Mouse (Mus musculus) heart, postnatal 0 days (tissue): ENCODE results near the gene Tm4sf1. TPM values are rescaled to one million over a fixed set of nuclear protein-coding genes. Genes with fewer than 3 reads are reported as not detected.

Source experiments
- ATAC-seq: fragments of 200-750 bp; cut with Nextera tagmentation; 2 replicates; pipeline ENCODE4 v1.8.0; 2017; ENCODE audit warnings: low read depth, moderate number of reproducible peaks, moderate library complexity; ENCODE audit not compliant: insufficient read depth
- DNase-seq: peaks from one replicate; pipeline ENCODE4 v3.0.0-alpha.2; 2016; ENCODE audit warnings: low spot score
- H3K27ac ChIP-seq: fragments of 300-500 bp; sonication (generic); 2 replicates; pipeline ENCODE4 v1.5.1; 2014; ENCODE audit warnings: low read depth, mild to moderate bottlenecking
- H3K27me3 ChIP-seq: fragments of 300-500 bp; sonication (generic); 2 replicates; pipeline ENCODE4 v1.6.1; 2014; ENCODE audit warnings: low read length, mixed read lengths; ENCODE audit not compliant: control insufficient read depth, insufficient read depth
- H3K36me3 ChIP-seq: fragments of 300-500 bp; sonication (generic); replicated peaks from 2 replicates; pipeline ENCODE4 v1.6.1; 2014; ENCODE audit warnings: low read length, mixed read lengths; ENCODE audit not compliant: control insufficient read depth, insufficient read depth
- H3K4me1 ChIP-seq: fragments of 300-500 bp; sonication (generic); 2 replicates; pipeline ENCODE4 v1.6.1; 2014; ENCODE audit warnings: antibody characterized with exemption; ENCODE audit not compliant: control insufficient read depth, insufficient read depth
- H3K4me2 ChIP-seq: fragments of 300-500 bp; sonication (generic); 2 replicates; pipeline ENCODE4 v1.6.1; 2014; ENCODE audit warnings: low read depth, mild to moderate bottlenecking, low read length, moderate library complexity
- H3K4me3 ChIP-seq: fragments of 300-500 bp; sonication (generic); 2 replicates; pipeline ENCODE4 v1.5.1; 2014; ENCODE audit warnings: low read depth, low read length
- H3K9ac ChIP-seq: fragments of 300-500 bp; sonication (generic); replicated peaks from 2 replicates; pipeline ENCODE4 v1.6.1; 2014; ENCODE audit warnings: low read depth, low read length, mixed read lengths
- H3K9me3 ChIP-seq: fragments of 300-500 bp; sonication (generic); replicated peaks from 2 replicates; pipeline ENCODE4 v1.6.1; 2016; ENCODE audit warnings: low read length; ENCODE audit not compliant: control insufficient read depth
- CTCF ChIP-seq: IDR thresholded peaks from 2 replicates; pipeline ENCODE4 v1.5.1; 2016; ENCODE audit warnings: antibody characterized with exemption, control low read depth, low read depth
- EP300 ChIP-seq: IDR thresholded peaks from 2 replicates; pipeline ENCODE4 v1.6.1; 2016; ENCODE audit warnings: antibody characterized with exemption, low read depth
- WGBS: fragments of 180-500 bp; shearing (Covaris S2); extraction: QIAGEN DNeasy Blood & Tissue Kit; methylation state at CpG from one replicate; pipeline ENCODE4 v1.1.7; 2014; 5-methylcytosine and 5-hydroxymethylcytosine counted together
- polyA plus RNA-seq: library from polyadenylated mRNA; unstranded; fragments of >200 nt; fragmentation: Nextera tagmentation; extraction: Ambion mirVana; gene quantifications from 2 replicates; pipeline ENCODE4 v1.2.1, GENCODE M21; 2015
- total RNA-seq: library from RNA; depleted of rRNA; stranded (reverse); fragments of >200 nt; gene quantifications from 2 replicates; pipeline ENCODE4 v1.2.3, GENCODE M21; 2014; ENCODE audit warnings: low replicate concordance

Gene Tm4sf1
- total and polyA plus RNA-seq, 2 experiments from 2014 or later, result 192 to 333 TPM

DNA sequence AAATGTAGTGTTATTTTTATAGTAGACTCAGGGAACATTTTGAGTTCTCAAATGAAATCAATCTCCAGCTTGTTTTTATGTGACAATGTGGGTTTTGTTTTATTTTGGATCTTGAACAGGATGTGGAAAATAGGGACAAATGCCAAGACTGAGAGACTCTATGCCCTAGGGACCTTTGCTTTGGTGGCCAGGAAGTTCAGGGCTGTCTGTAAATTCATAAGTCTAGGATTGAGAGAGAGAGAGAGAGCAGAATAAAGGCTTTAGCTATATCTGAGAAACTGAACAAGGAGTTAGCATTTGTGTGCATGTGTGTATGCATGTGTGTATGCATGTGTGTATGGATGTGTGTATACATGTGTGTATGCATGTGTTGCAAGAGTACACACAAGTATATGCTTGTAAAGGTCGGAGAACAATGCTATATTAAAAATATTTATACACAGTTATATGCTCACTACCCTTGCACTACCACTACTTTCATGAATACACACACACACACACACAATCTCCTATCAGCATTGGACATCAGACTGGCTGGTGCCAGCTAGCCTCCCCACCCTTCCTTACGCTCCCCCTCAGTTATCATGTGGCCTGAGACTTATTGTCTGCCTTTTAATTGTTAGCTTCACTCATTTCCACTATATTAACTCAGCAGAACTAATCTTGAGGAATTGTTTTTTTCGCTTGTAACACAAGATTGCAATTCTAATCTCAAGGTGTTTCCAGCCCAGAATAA lies 33.5 kb upstream of the Tm4sf1 start:
- no peaks in the 10 kb centered on the region for H3K27me3 ChIP-seq
- 0 out of 2 replicates have a peak, but pooled peaks cover 5% of the 10 kb centered on the region for H3K4me1 ChIP-seq
- 0 out of 2 replicates have a peak overlapping the region, but pooled peaks have one; percentile 8 for H3K4me2 ChIP-seq
- 58% methylated on average over 3 of the region's 3 CpGs for WGBS
- peak; percentile 48 for DNase-seq
- peak overlapping the region; percentile 76 for H3K27ac ChIP-seq
- ATAC-seq, result peak; percentile 73
- H3K9ac ChIP-seq, result no peak overlapping the region
- TF ChIP-seq EP300, result no peak
- TF ChIP-seq CTCF, result no peak
- H3K4me3 ChIP-seq, result no peak overlapping the region
- no peaks in the 10 kb centered on the region for H3K36me3 ChIP-seq
- no peaks in the 10 kb centered on the region for H3K9me3 ChIP-seq

- 75% methylated on average over 3 of the region's 6 CpGs for WGBS
- Histone ChIP-seq H3K4me2 (no peak overlapping the region), H3K4me3 (no peak overlapping the region), H3K27ac (no peak overlapping the region), H3K36me3 (no peaks in the 10 kb centered on the region), H3K9me3 (peaks cover 3% of the 10 kb centered on the region; the same call in 1 of the 2 replicates), H3K27me3 (no peaks in the 10 kb centered on the region), H3K4me1 (no peaks in the 10 kb centered on the region), H3K9ac (no peak overlapping the region)
- DNase-seq (no peak), ATAC-seq (no peak)
- peak; percentile 9; the same call in 1 of the 2 replicates for TF ChIP-seq CTCF
- no peak for TF ChIP-seq EP300
Observed at GRCm38 (mm10) chr3:57327941-57328340, 26.2 kb upstream of the Tm4sf1 start.

DNA sequence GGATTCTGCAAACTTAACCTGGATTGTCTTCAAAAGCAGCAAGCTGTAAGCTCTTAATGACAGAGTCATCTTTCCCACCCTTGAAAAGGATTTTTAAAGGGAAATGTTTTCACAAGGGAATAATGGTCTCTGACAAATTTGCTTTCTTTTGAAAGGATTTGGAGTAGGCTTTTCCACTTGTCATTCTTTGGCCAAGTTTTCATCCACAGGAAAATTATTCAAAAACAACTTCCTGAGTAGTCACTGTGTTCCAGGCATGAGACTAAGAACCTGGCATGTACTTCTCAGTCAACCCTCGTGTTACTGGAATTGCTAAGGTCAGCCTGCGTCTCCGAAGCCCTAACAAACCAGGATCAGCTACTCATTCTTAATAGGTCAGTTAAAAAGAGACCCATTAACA lies 5.3 kb upstream of the Tm4sf1 start:
- 52% methylated on average over 3 of the region's 3 CpGs for WGBS
- DNase-seq, result no peak
- ATAC-seq, result no peak
- H3K27me3 ChIP-seq, result no peaks in the 10 kb centered on the region
- no peak overlapping the region for H3K4me3 ChIP-seq
- no peak overlapping the region for H3K4me2 ChIP-seq
- H3K9ac ChIP-seq, result no peak overlapping the region
- no peaks in the 10 kb centered on the region for H3K9me3 ChIP-seq
- no peak overlapping the region for H3K27ac ChIP-seq
- H3K36me3 ChIP-seq, result no peaks in the 10 kb centered on the region
- TF ChIP-seq CTCF (no peak), EP300 (no peak)
- no peaks in the 10 kb centered on the region for H3K4me1 ChIP-seq

- H3K4me3 ChIP-seq, result no peak overlapping the region
- ATAC-seq, result no peak
- H3K4me1 ChIP-seq, result no peaks in the 10 kb centered on the region
- H3K4me2 ChIP-seq, result no peak overlapping the region
- H3K27ac ChIP-seq, result no peak overlapping the region
- no peaks in the 10 kb centered on the region for H3K27me3 ChIP-seq
- H3K9me3 ChIP-seq, result no peaks in the 10 kb centered on the region
- H3K36me3 ChIP-seq, result no peaks in the 10 kb centered on the region
- 63% methylated on average over 4 of the region's 4 CpGs for WGBS
- H3K9ac ChIP-seq, result no peak overlapping the region
- DNase-seq, result no peak
- no peak for TF ChIP-seq EP300
- TF ChIP-seq CTCF, result no peak
Observed at GRCm38 (mm10) chr3:57305564-57305963, 3.8 kb upstream of the Tm4sf1 start.

DNA sequence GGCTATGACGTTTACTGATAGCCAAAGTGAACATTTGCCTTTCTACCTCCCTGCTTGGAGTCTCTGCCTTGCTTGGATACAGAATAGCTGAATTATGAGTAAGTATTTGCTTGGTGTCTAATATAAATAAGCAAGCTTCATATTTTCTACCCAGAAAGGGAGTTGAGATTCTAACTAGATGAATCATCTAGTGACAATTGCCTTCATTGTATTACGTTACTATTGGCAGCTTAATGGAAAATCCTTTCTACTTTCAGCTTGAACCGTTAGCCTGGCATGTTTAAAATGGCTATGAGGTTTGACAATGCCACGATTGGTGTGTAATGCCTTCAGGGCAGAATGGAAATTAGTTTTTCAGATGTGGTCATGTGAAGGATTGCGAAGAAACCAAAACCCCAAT lies 2.7 kb upstream of the Tm4sf1 start:
- Histone ChIP-seq H3K36me3 (no peaks in the 10 kb centered on the region), H3K27me3 (no peaks in the 10 kb centered on the region), H3K27ac (peak overlapping the region; percentile 51; the same call in 1 of the 2 replicates), H3K9ac (no peak overlapping the region), H3K4me1 (no peaks in the 10 kb centered on the region), H3K4me3 (no peak overlapping the region), H3K9me3 (no peaks in the 10 kb centered on the region), H3K4me2 (no peak overlapping the region)
- ATAC-seq, result no peak
- TF ChIP-seq EP300 (no peak), CTCF (no peak)
- WGBS, result 42% methylated on average over 5 of the region's 5 CpGs
- no peak for DNase-seq

- Histone ChIP-seq H3K27ac (peak overlapping the region; percentile 51), H3K4me2 (no peak overlapping the region), H3K4me1 (no peaks in the 10 kb centered on the region), H3K9ac (no peak overlapping the region), H3K36me3 (no peaks in the 10 kb centered on the region), H3K9me3 (no peaks in the 10 kb centered on the region), H3K27me3 (no peaks in the 10 kb centered on the region), H3K4me3 (no peak overlapping the region)
- DNase-seq (no peak), ATAC-seq (0 out of 2 replicates have a peak, but pooled peaks have one; percentile 24)
- TF ChIP-seq CTCF (no peak), EP300 (no peak)
- 48% methylated on average over 4 of the region's 4 CpGs for WGBS
Observed at GRCm38 (mm10) chr3:57304050-57304449, 2.3 kb upstream of the Tm4sf1 start.
